Mouse (Mus musculus) ES-E14 (cell line): ENCODE results near the gene Plekhm2.

Source experiments
- CHD2 ChIP-seq: IDR thresholded peaks from 2 replicates; pipeline ENCODE4 v1.6.1; 2014; ENCODE audit warnings: mild to moderate bottlenecking, low read depth, low read length, inconsistent platforms
- HCFC1 ChIP-seq: IDR thresholded peaks from 2 replicates; pipeline ENCODE4 v1.6.1; 2012; ENCODE audit warnings: low read length, inconsistent platforms, borderline replicate concordance; ENCODE audit not compliant: insufficient read depth
- ZC3H11A ChIP-seq: IDR thresholded peaks from 2 replicates; pipeline ENCODE4 v1.6.1; 2012; ENCODE audit warnings: low read depth, mild to moderate bottlenecking, inconsistent platforms, low read length, borderline replicate concordance
- ZNF384 ChIP-seq: IDR thresholded peaks from 2 replicates; pipeline ENCODE4 v1.6.1; 2012; ENCODE audit warnings: low read depth, low read length, inconsistent platforms

GRCm38 (mm10) chr4:141603921-141604320 lies 60.8 kb downstream of the Plekhm2 start:
- TF ChIP-seq ZNF384 (no peak), CHD2 (no peak), ZC3H11A (no peak), HCFC1 (no peak)
